Mouse (Mus musculus) liver, embryonic 12.5 days (tissue): ENCODE results near the gene Caskin2. TPM values are rescaled to one million over a fixed set of nuclear protein-coding genes. Genes with fewer than 3 reads are reported as not detected.

ENCODE experiments used
- ATAC-seq: fragments of 200-750 bp; cut with Nextera tagmentation; 2 replicates; pipeline ENCODE4 v1.8.0; 2017; ENCODE audit warnings: moderate number of reproducible peaks, mild to moderate bottlenecking, moderate library complexity
- H3K27ac ChIP-seq: fragments of 300-500 bp; sonication (generic); 2 replicates; pipeline ENCODE4 v1.5.1; 2016; ENCODE audit warnings: mild to moderate bottlenecking
- H3K27me3 ChIP-seq: fragments of 300-500 bp; sonication (generic); replicated peaks from 2 replicates; pipeline ENCODE4 v1.6.1; 2016; ENCODE audit warnings: mild to moderate bottlenecking, moderate library complexity
- H3K36me3 ChIP-seq: fragments of 300-500 bp; sonication (generic); 2 replicates; pipeline ENCODE4 v1.6.1; 2016; ENCODE audit warnings: mild to moderate bottlenecking, moderate library complexity
- H3K4me1 ChIP-seq: fragments of 300-500 bp; sonication (generic); 2 replicates; pipeline ENCODE4 v1.6.1; 2016
- H3K4me2 ChIP-seq: fragments of 300-500 bp; sonication (generic); 2 replicates; pipeline ENCODE4 v1.6.1; 2016; ENCODE audit warnings: mild to moderate bottlenecking, moderate library complexity
- H3K4me3 ChIP-seq: fragments of 300-500 bp; sonication (generic); 2 replicates; pipeline ENCODE4 v1.5.1; 2016; ENCODE audit warnings: mild to moderate bottlenecking, moderate library complexity
- H3K9ac ChIP-seq: fragments of 300-500 bp; sonication (generic); 2 replicates; pipeline ENCODE4 v1.6.1; 2016; ENCODE audit warnings: mild to moderate bottlenecking, moderate library complexity
- H3K9me3 ChIP-seq: fragments of 300-500 bp; sonication (generic); replicated peaks from 2 replicates; pipeline ENCODE4 v1.6.1; 2016; ENCODE audit warnings: mild to moderate bottlenecking, moderate library complexity
- WGBS: fragments of 180-500 bp; shearing (Covaris S2); methylation state at CpG from one replicate; pipeline ENCODE4 v1.1.7; 2016; ENCODE audit not compliant: insufficient replicate concordance; 5-methylcytosine and 5-hydroxymethylcytosine counted together
- polyA plus RNA-seq: library from polyadenylated mRNA; unstranded; fragments of >200 nt; fragmentation: Nextera tagmentation; extraction: Ambion mirVana; gene quantifications from 2 replicates; pipeline ENCODE4 v1.2.1, GENCODE M21; 2016

Gene Caskin2
- polyA plus RNA-seq, 1 experiment from 2014 or later = 8.3 TPM

GRCm38 (mm10) chr11:115829036-115829435, 15.6 kb upstream of the Caskin2 start:
- no peak overlapping the region for H3K4me2 ChIP-seq
- peaks cover 87% of the 10 kb centered on the region for H3K4me1 ChIP-seq
- no peak overlapping the region for H3K9ac ChIP-seq
- no peak overlapping the region for H3K4me3 ChIP-seq
- no peak for ATAC-seq
- peaks cover 14% of the 10 kb centered on the region for H3K27me3 ChIP-seq
- no peak overlapping the region for H3K27ac ChIP-seq
- no peaks in the 10 kb centered on the region for H3K36me3 ChIP-seq
- no peaks in the 10 kb centered on the region for H3K9me3 ChIP-seq
- WGBS = 45% methylated on average over 4 of the region's 4 CpGs

- Histone ChIP-seq H3K4me1 (peaks cover 81% of the 10 kb centered on the region), H3K9ac (no peak overlapping the region), H3K4me2 (0 out of 2 replicates have a peak overlapping the region, but pooled peaks have one; percentile 1), H3K4me3 (no peak overlapping the region), H3K27ac (no peak overlapping the region), H3K36me3 (peaks cover 2% of the 10 kb centered on the region), H3K9me3 (no peaks in the 10 kb centered on the region), H3K27me3 (peaks cover 14% of the 10 kb centered on the region)
- no peak for ATAC-seq
- WGBS = 72% methylated on average over 6 of the region's 6 CpGs
Observed at GRCm38 (mm10) chr11:115827624-115828023, 14.2 kb upstream of the Caskin2 start.

GRCm38 (mm10) chr11:115826487-115826886, 13.0 kb upstream of the Caskin2 start:
- Histone ChIP-seq H3K27me3 (peaks cover 14% of the 10 kb centered on the region), H3K9me3 (no peaks in the 10 kb centered on the region), H3K9ac (no peak overlapping the region), H3K4me2 (no peak overlapping the region), H3K4me1 (peaks cover 70% of the 10 kb centered on the region), H3K4me3 (no peak overlapping the region), H3K27ac (no peak overlapping the region), H3K36me3 (peaks cover 14% of the 10 kb centered on the region)
- ATAC-seq = no peak
- 72% methylated on average over 5 of the region's 5 CpGs for WGBS

- Histone ChIP-seq H3K27me3 (peaks cover 14% of the 10 kb centered on the region), H3K36me3 (peaks cover 31% of the 10 kb centered on the region), H3K4me1 (peaks cover 53% of the 10 kb centered on the region), H3K4me3 (peak overlapping the region; percentile 81), H3K9ac (peak overlapping the region; percentile 88), H3K4me2 (peak overlapping the region; percentile 99), H3K9me3 (no peaks in the 10 kb centered on the region), H3K27ac (no peak overlapping the region)
- ATAC-seq = no peak
- WGBS = 22% methylated on average over 11 of the region's 11 CpGs
Observed at GRCm38 (mm10) chr11:115824813-115825212, 11.4 kb upstream of the Caskin2 start.

- Histone ChIP-seq H3K36me3 (peaks cover 35% of the 10 kb centered on the region), H3K4me2 (peak within 1 kb of the TSS; percentile 99), H3K9ac (peak within 1 kb of the TSS; percentile 88), H3K4me1 (peaks cover 45% of the 10 kb centered on the region), H3K27me3 (peaks cover 14% of the 10 kb centered on the region), H3K27ac (peak within 1 kb of the TSS; percentile 72), H3K9me3 (no peaks in the 10 kb centered on the region), H3K4me3 (peak within 1 kb of the TSS; percentile 81)
- peak; percentile 96 for ATAC-seq
- under 1% methylated on average over 87 of the region's 87 CpGs for WGBS
Observed at GRCm38 (mm10) chr11:115823774-115824740, 10.6 kb upstream of the Caskin2 start, which contains the start of gene Llgl2. Gene Llgl2, plus strand, starts transcription at chr11:115824049.

GRCm38 (mm10) chr11:115821001-115821400, 7.6 kb upstream of the Caskin2 start:
- Histone ChIP-seq H3K4me1 (peaks cover 27% of the 10 kb centered on the region), H3K4me2 (no peak overlapping the region), H3K27ac (no peak overlapping the region), H3K9ac (no peak overlapping the region), H3K9me3 (no peaks in the 10 kb centered on the region), H3K36me3 (peaks cover 64% of the 10 kb centered on the region), H3K4me3 (no peak overlapping the region), H3K27me3 (peaks cover 3% of the 10 kb centered on the region; the same call in 1 of the 2 replicates)
- ATAC-seq = no peak
- 58% methylated on average over 4 of the region's 4 CpGs for WGBS

GRCm38 (mm10) chr11:115819915-115820623, 6.6 kb upstream of the Caskin2 start:
- Histone ChIP-seq H3K4me1 (peaks cover 32% of the 10 kb centered on the region), H3K4me3 (no peak overlapping the region), H3K9me3 (no peaks in the 10 kb centered on the region), H3K9ac (no peak overlapping the region), H3K4me2 (no peak overlapping the region), H3K36me3 (peaks cover 64% of the 10 kb centered on the region), H3K27me3 (no peaks in the 10 kb centered on the region; the same call in 1 of the 2 replicates), H3K27ac (no peak overlapping the region)
- WGBS = 85% methylated on average over 16 of the region's 16 CpGs
- ATAC-seq = no peak

GRCm38 (mm10) chr11:115817331-115817730, 3.9 kb upstream of the Caskin2 start:
- WGBS = 85% methylated on average over 5 of the region's 5 CpGs
- no peak for ATAC-seq
- peaks cover 59% of the 10 kb centered on the region for H3K36me3 ChIP-seq

GRCm38 (mm10) chr11:115814605-115815450, 1.4 kb upstream of the Caskin2 start, which contains the start of gene Tsen54:
Gene Tsen54, plus strand, starts transcription at chr11:115814724.
- H3K27me3 ChIP-seq = no peaks in the 10 kb centered on the region
- H3K4me3 ChIP-seq = peak within 1 kb of the TSS; percentile 93
- peak within 1 kb of the TSS; percentile 90 for H3K9ac ChIP-seq
- H3K4me2 ChIP-seq = peak within 1 kb of the TSS; percentile 99
- H3K36me3 ChIP-seq = peaks cover 52% of the 10 kb centered on the region
- under 1% methylated on average over 84 of the region's 84 CpGs for WGBS
- peaks cover 54% of the 10 kb centered on the region for H3K4me1 ChIP-seq
- H3K9me3 ChIP-seq = no peaks in the 10 kb centered on the region
- peak within 1 kb of the TSS; percentile 82 for H3K27ac ChIP-seq
- ATAC-seq = peak; percentile 65

More at GRCm38 (mm10) chr11:115817331-115817730, 3.9 kb upstream of the Caskin2 start:
- H3K4me1 ChIP-seq = peaks cover 29% of the 10 kb centered on the region
- H3K9ac ChIP-seq = no peak overlapping the region
- no peak overlapping the region for H3K4me3 ChIP-seq
- no peak overlapping the region for H3K27ac ChIP-seq
- no peak overlapping the region for H3K4me2 ChIP-seq
- H3K9me3 ChIP-seq = no peaks in the 10 kb centered on the region
- no peaks in the 10 kb centered on the region for H3K27me3 ChIP-seq

- WGBS = 10% methylated on average over 28 of the region's 28 CpGs
- Histone ChIP-seq H3K27ac (peak overlapping the region; percentile 82), H3K4me1 (peaks cover 75% of the 10 kb centered on the region), H3K27me3 (no peaks in the 10 kb centered on the region), H3K4me2 (peak overlapping the region; percentile 99), H3K36me3 (peaks cover 39% of the 10 kb centered on the region), H3K9ac (peak overlapping the region; percentile 90), H3K9me3 (no peaks in the 10 kb centered on the region), H3K4me3 (peak overlapping the region; percentile 93)
- peak; percentile 15; the same call in 1 of the 2 replicates for ATAC-seq
Observed at GRCm38 (mm10) chr11:115812533-115813420, 662 bp downstream of the Caskin2 start.
